Mouse (Mus musculus): ENCODE measurements at regions not wholly inside any gene's neighbourhood (a gene's known extent, or its start where the extent isn't known, plus 50 kb on each side); places are given as distances from the start of the nearest gene placed in this dataset.

GRCm38 (mm10) chr6:52464571-52464970 is 151.3 kb downstream of the Evx1 start:
- no peaks in the 10 kb centered on the region for H3K79me2 ChIP-seq (replicated peaks; ENCODE audit: control insufficient read depth, extremely low read depth, insufficient read depth, poor library complexity, severe bottlenecking)
- no peak overlapping the region for H3K4me2 ChIP-seq (ENCODE audit: insufficient read depth, low read depth, poor library complexity, severe bottlenecking)
- no peak overlapping the region for H3K27ac ChIP-seq (ENCODE audit: insufficient read depth, low read depth)
- no peaks in the 10 kb centered on the region for H3K4me1 ChIP-seq (ENCODE audit: control insufficient read depth in 1 of 2, insufficient read depth in 2 of 2)
- H3K9ac ChIP-seq (ENCODE audit: insufficient read depth, low read depth) = no peak overlapping the region
- no peaks in the 10 kb centered on the region for H3K9me3 ChIP-seq (replicated peaks; ENCODE audit: low read length)
- dilution Hi-C loops (cut with MboI; ENCODE audit: extremely low pct_ligation_motif_present, extremely low pct_unique_long_range_greater_than_20kb, low sequenced_read_pairs) (no loop called here), in situ Hi-C loops (cut with MboI; ENCODE audit: low pct_ligation_motif_present, low pct_unique_long_range_greater_than_20kb, low sequenced_read_pairs) (no loop called here)
- H3K4me3 ChIP-seq (replicated peaks in 1 of 3; ENCODE audit: low read depth in 2 of 3, low read length in 2 of 3, poor library complexity in 1 of 3) = no peak overlapping the region
- no peak for TF ChIP-seq RAD21 (IDR thresholded peaks at IDR 0.05; ENCODE audit: low read depth, low read length)
- no peak for TF ChIP-seq ZC3H11A (IDR thresholded peaks at IDR 0.05; ENCODE audit: low read depth, low read length)
- no peak for TF ChIP-seq MYC (IDR thresholded peaks at IDR 0.05; ENCODE audit: low read depth, low read length)
- no peak for TF ChIP-seq EP300 (IDR thresholded peaks at IDR 0.05; ENCODE audit: low read length)
- TF ChIP-seq ZMIZ1 (IDR thresholded peaks at IDR 0.05; ENCODE audit: low read depth, low read length) = no peak
- TF ChIP-seq UBTF (IDR thresholded peaks at IDR 0.05; ENCODE audit: low read depth, low read length) = no peak
- TF ChIP-seq JUND (conservative IDR thresholded peaks at IDR 0.05; ENCODE audit: low read depth, low read length) = no peak
- TF ChIP-seq CHD1 (IDR thresholded peaks at IDR 0.05; ENCODE audit: low read depth, low read length) = no peak
- TF ChIP-seq ZKSCAN1 (IDR thresholded peaks at IDR 0.05; ENCODE audit: borderline replicate concordance, low read depth, low read length) = no peak
- no peak for DNase-seq (ENCODE audit: extremely low read depth)
- no peaks in the 10 kb centered on the region for H3K27me3 ChIP-seq (replicated peaks)
- no peaks in the 10 kb centered on the region for H3K36me3 ChIP-seq (replicated peaks in 1 of 2; ENCODE audit: control insufficient read depth in 1 of 2, insufficient read depth in 1 of 2, low read length in 1 of 2)

GRCm38 (mm10) chr6:52465834-52466525 is 152.7 kb downstream of the Evx1 start:
- dilution Hi-C loops (cut with MboI; ENCODE audit: extremely low pct_ligation_motif_present, extremely low pct_unique_long_range_greater_than_20kb, low sequenced_read_pairs) = no loop called here
- Histone ChIP-seq H3K79me2 (replicated peaks; ENCODE audit: control insufficient read depth, extremely low read depth, insufficient read depth, poor library complexity, severe bottlenecking) (no peaks in the 10 kb centered on the region), H3K36me3 (replicated peaks in 1 of 2; ENCODE audit: control insufficient read depth in 1 of 2, insufficient read depth in 1 of 2, low read length in 1 of 2) (no peaks in the 10 kb centered on the region), H3K27me3 (replicated peaks) (no peaks in the 10 kb centered on the region), H3K4me3 (replicated peaks in 1 of 3; ENCODE audit: low read depth in 2 of 3, low read length in 2 of 3, poor library complexity in 1 of 3) (no peak overlapping the region), H3K4me1 (ENCODE audit: control insufficient read depth in 1 of 2, insufficient read depth in 2 of 2) (no peaks in the 10 kb centered on the region), H3K9ac (ENCODE audit: insufficient read depth, low read depth) (no peak overlapping the region), H3K4me2 (ENCODE audit: insufficient read depth, low read depth, poor library complexity, severe bottlenecking) (no peak overlapping the region), H3K9me3 (replicated peaks; ENCODE audit: low read length) (no peaks in the 10 kb centered on the region), H3K27ac (ENCODE audit: insufficient read depth, low read depth) (no peak overlapping the region)
- DNase-seq (ENCODE audit: extremely low read depth) = no peak
- in situ Hi-C loops (cut with MboI; ENCODE audit: low pct_ligation_motif_present, low pct_unique_long_range_greater_than_20kb, low sequenced_read_pairs) = no loop called here
- TF ChIP-seq NELFE (IDR thresholded peaks at IDR 0.05; ENCODE audit: low read depth, low read length) = no peak
- no peak for TF ChIP-seq EP300 (IDR thresholded peaks at IDR 0.05; ENCODE audit: low read length)
- no peak for TF ChIP-seq GABPA (IDR thresholded peaks at IDR 0.05; ENCODE audit: insufficient replicate concordance, low read depth, low read length)
- TF ChIP-seq CTCF (conservative IDR thresholded peaks at IDR 0.05 in 1 of 2, IDR thresholded peaks at IDR 0.05 in 1 of 2; ENCODE audit: low read depth in 2 of 2, low read length in 2 of 2) = no peak
- TF ChIP-seq RCOR1 (conservative IDR thresholded peaks at IDR 0.05; ENCODE audit: low read depth, low read length) = no peak
- TF ChIP-seq USF2 (conservative IDR thresholded peaks at IDR 0.05; ENCODE audit: low read depth, low read length) = no peak
- no peak for TF ChIP-seq ETS1 (conservative IDR thresholded peaks at IDR 0.05; ENCODE audit: low read depth, low read length)

Measured in CH12.LX (cell line).